Mouse (Mus musculus) lung, embryonic 16.5 days (tissue): ENCODE data around the gene Ccrl2. TPM values are rescaled to one million over a fixed set of nuclear protein-coding genes. Genes with fewer than 3 reads are reported as not detected.

Experiments used
- ATAC-seq: fragments of 200-750 bp; cut with Nextera tagmentation; 2 replicates; pipeline ENCODE4 v1.8.0; 2017; ENCODE audit warnings: low read depth, mild to moderate bottlenecking, moderate library complexity
- H3K27ac ChIP-seq: fragments of 300-500 bp; sonication (generic); 2 replicates; pipeline ENCODE4 v1.5.1; 2014; ENCODE audit warnings: mild to moderate bottlenecking, control low read depth, low read length
- H3K27me3 ChIP-seq: fragments of 300-500 bp; sonication (generic); 2 replicates; pipeline ENCODE4 v1.6.1; 2014; ENCODE audit warnings: low read depth, low read length, mixed read lengths; ENCODE audit not compliant: control insufficient read depth, insufficient read depth
- H3K36me3 ChIP-seq: fragments of 300-500 bp; sonication (generic); 2 replicates; pipeline ENCODE4 v1.6.1; 2014; ENCODE audit warnings: low read length; ENCODE audit not compliant: control insufficient read depth, insufficient read depth
- H3K4me1 ChIP-seq: fragments of 300-500 bp; sonication (generic); replicated peaks from 2 replicates; pipeline ENCODE4 v1.6.1; 2014; ENCODE audit warnings: low read length, mixed read lengths; ENCODE audit not compliant: control insufficient read depth, insufficient read depth
- H3K4me2 ChIP-seq: fragments of 300-500 bp; sonication (generic); 2 replicates; pipeline ENCODE4 v1.6.1; 2014; ENCODE audit warnings: low read depth, low read length, control low read depth
- H3K4me3 ChIP-seq: fragments of 300-500 bp; sonication (generic); 2 replicates; pipeline ENCODE4 v1.5.1; 2014; ENCODE audit warnings: mild to moderate bottlenecking, low read length, control low read depth
- H3K9ac ChIP-seq: fragments of 300-500 bp; sonication (generic); 2 replicates; pipeline ENCODE4 v1.6.1; 2014; ENCODE audit warnings: low read length, control low read depth
- H3K9me3 ChIP-seq: fragments of 300-500 bp; sonication (generic); 2 replicates; pipeline ENCODE4 v1.6.1; 2016; ENCODE audit warnings: low read length; ENCODE audit not compliant: control insufficient read depth
- WGBS: fragments of 180-500 bp; shearing (Covaris S2); extraction: QIAGEN DNeasy Blood & Tissue Kit; methylation state at CpG from one replicate; pipeline ENCODE4 v1.1.7; 2014; 5-methylcytosine and 5-hydroxymethylcytosine counted together
- polyA plus RNA-seq: library from polyadenylated mRNA; unstranded; fragments of >200 nt; fragmentation: Nextera tagmentation; extraction: Ambion mirVana; gene quantifications from 2 replicates; pipeline ENCODE4 v1.2.1, GENCODE M21; 2015

The Ccrl2 gene
- 6.7 and 8.2 TPM in 2 replicates for polyA plus RNA-seq

- peak; percentile 69 for ATAC-seq
- Histone ChIP-seq H3K4me3 (peak within 1 kb of the TSS; percentile 49), H3K9me3 (no peaks in the 10 kb centered on the region), H3K36me3 (no peaks in the 10 kb centered on the region), H3K27ac (peak within 1 kb of the TSS; percentile 10; the same call in 1 of the 2 replicates), H3K27me3 (no peaks in the 10 kb centered on the region), H3K9ac (peak within 1 kb of the TSS; percentile 57), H3K4me1 (peaks cover 10% of the 10 kb centered on the region), H3K4me2 (peak within 1 kb of the TSS; percentile 66)
- WGBS: 3% methylated on average over 17 of the region's 17 CpGs
These were observed at the start of gene Ccrl2 for GRCm38 (mm10) chr9:111056798-111057543. TSS of gene Ccrl2 (minus strand) at chr9:111057519.

GRCm38 (mm10) chr9:111103893-111104292, 46.6 kb upstream of the Ccrl2 start:
- no peak for ATAC-seq
- 77% methylated on average over 5 of the region's 5 CpGs for WGBS
- no peaks in the 10 kb centered on the region for H3K27me3 ChIP-seq
- H3K9ac ChIP-seq: no peak overlapping the region
- no peak overlapping the region for H3K4me3 ChIP-seq
- H3K4me2 ChIP-seq: no peak overlapping the region
- no peak overlapping the region for H3K27ac ChIP-seq
- H3K4me1 ChIP-seq: no peaks in the 10 kb centered on the region
- no peaks in the 10 kb centered on the region for H3K9me3 ChIP-seq
- H3K36me3 ChIP-seq: no peaks in the 10 kb centered on the region

- WGBS: 81% methylated on average over 5 of the region's 5 CpGs
These were observed 46.0 kb upstream of the Ccrl2 start for GRCm38 (mm10) chr9:111103293-111103692.

GRCm38 (mm10) chr9:111100406-111100805, 43.1 kb upstream of the Ccrl2 start:
- 86% methylated on average over 3 of the region's 3 CpGs for WGBS

More at GRCm38 (mm10) chr9:111103293-111103692, 46.0 kb upstream of the Ccrl2 start:
- Histone ChIP-seq H3K27me3 (no peaks in the 10 kb centered on the region), H3K4me2 (no peak overlapping the region), H3K27ac (no peak overlapping the region), H3K9ac (no peak overlapping the region), H3K36me3 (no peaks in the 10 kb centered on the region), H3K4me1 (no peaks in the 10 kb centered on the region), H3K9me3 (no peaks in the 10 kb centered on the region), H3K4me3 (no peak overlapping the region)
- no peak for ATAC-seq

GRCm38 (mm10) chr9:111097543-111097942, 40.2 kb upstream of the Ccrl2 start:
- H3K9ac ChIP-seq: no peak overlapping the region
- no peak for ATAC-seq
- H3K4me2 ChIP-seq: no peak overlapping the region
- H3K27me3 ChIP-seq: no peaks in the 10 kb centered on the region
- WGBS: 44% methylated on average over 6 of the region's 6 CpGs
- no peaks in the 10 kb centered on the region; the same call in 1 of the 2 replicates for H3K4me1 ChIP-seq
- no peak overlapping the region for H3K27ac ChIP-seq
- no peak overlapping the region for H3K4me3 ChIP-seq
- no peaks in the 10 kb centered on the region for H3K9me3 ChIP-seq
- no peaks in the 10 kb centered on the region for H3K36me3 ChIP-seq

More at GRCm38 (mm10) chr9:111100406-111100805, 43.1 kb upstream of the Ccrl2 start:
- no peak overlapping the region for H3K4me2 ChIP-seq
- H3K9ac ChIP-seq: no peak overlapping the region
- H3K36me3 ChIP-seq: no peaks in the 10 kb centered on the region
- no peaks in the 10 kb centered on the region; the same call in 1 of the 2 replicates for H3K4me1 ChIP-seq
- H3K9me3 ChIP-seq: no peaks in the 10 kb centered on the region
- no peak overlapping the region for H3K4me3 ChIP-seq
- H3K27ac ChIP-seq: no peak overlapping the region
- H3K27me3 ChIP-seq: no peaks in the 10 kb centered on the region
- ATAC-seq: no peak

GRCm38 (mm10) chr9:111096419-111097326, 39.4 kb upstream of the Ccrl2 start:
- 75% methylated on average over 16 of the region's 16 CpGs for WGBS
- ATAC-seq: no peak

GRCm38 (mm10) chr9:111095710-111096109, 38.4 kb upstream of the Ccrl2 start:
- ATAC-seq: no peak
- Histone ChIP-seq H3K4me1 (no peaks in the 10 kb centered on the region; the same call in 1 of the 2 replicates), H3K9me3 (no peaks in the 10 kb centered on the region), H3K27ac (no peak overlapping the region), H3K4me2 (no peak overlapping the region), H3K4me3 (no peak overlapping the region), H3K36me3 (no peaks in the 10 kb centered on the region), H3K9ac (no peak overlapping the region), H3K27me3 (no peaks in the 10 kb centered on the region)
- 78% methylated on average over 7 of the region's 7 CpGs for WGBS

More at GRCm38 (mm10) chr9:111096419-111097326, 39.4 kb upstream of the Ccrl2 start:
- Histone ChIP-seq H3K4me1 (no peaks in the 10 kb centered on the region; the same call in 1 of the 2 replicates), H3K4me2 (no peak overlapping the region), H3K27me3 (no peaks in the 10 kb centered on the region), H3K4me3 (no peak overlapping the region), H3K27ac (no peak overlapping the region), H3K9me3 (no peaks in the 10 kb centered on the region), H3K36me3 (no peaks in the 10 kb centered on the region), H3K9ac (no peak overlapping the region)

- no peak overlapping the region for H3K9ac ChIP-seq
- no peaks in the 10 kb centered on the region for H3K27me3 ChIP-seq
- no peaks in the 10 kb centered on the region for H3K9me3 ChIP-seq
- no peaks in the 10 kb centered on the region for H3K36me3 ChIP-seq
- no peaks in the 10 kb centered on the region; the same call in 1 of the 2 replicates for H3K4me1 ChIP-seq
- no peak overlapping the region for H3K4me3 ChIP-seq
- WGBS: 47% methylated on average over 5 of the region's 5 CpGs
- ATAC-seq: no peak
- H3K4me2 ChIP-seq: no peak overlapping the region
- no peak overlapping the region for H3K27ac ChIP-seq
These were observed 37.3 kb upstream of the Ccrl2 start for GRCm38 (mm10) chr9:111094626-111095025.

- 27% methylated on average over 5 of the region's 5 CpGs for WGBS
- peaks cover 5% of the 10 kb centered on the region; the same call in 1 of the 2 replicates for H3K4me1 ChIP-seq
- no peak for ATAC-seq
- no peak overlapping the region for H3K4me2 ChIP-seq
- no peaks in the 10 kb centered on the region for H3K27me3 ChIP-seq
- H3K9me3 ChIP-seq: no peaks in the 10 kb centered on the region
- H3K9ac ChIP-seq: no peak overlapping the region
- no peak overlapping the region for H3K4me3 ChIP-seq
- no peak overlapping the region for H3K27ac ChIP-seq
- no peaks in the 10 kb centered on the region for H3K36me3 ChIP-seq
These were observed 35.8 kb upstream of the Ccrl2 start for GRCm38 (mm10) chr9:111093094-111093493.
